Mouse (Mus musculus) liver, embryonic 11.5 days (tissue): ENCODE measurements around the gene Ccnjl. TPM values are rescaled to one million over a fixed set of nuclear protein-coding genes. Genes with fewer than 3 reads are reported as not detected.

Experiments used
- ATAC-seq: fragments of 200-750 bp; cut with Nextera tagmentation; replicated peaks from 2 replicates; pipeline ENCODE4 v1.8.0; 2017; ENCODE audit warnings: moderate number of reproducible peaks, mild to moderate bottlenecking, moderate TSS enrichment, moderate library complexity; ENCODE audit not compliant: low FRiP score
- DNase-seq: peaks from one replicate; pipeline ENCODE4 v3.0.0-alpha.2; 2017; ENCODE audit warnings: low spot score
- H3K27ac ChIP-seq: fragments of 300-500 bp; sonication (generic); 2 replicates; pipeline ENCODE4 v1.5.1; 2014; ENCODE audit warnings: mild to moderate bottlenecking, low read depth, low read length, control low read depth
- H3K27me3 ChIP-seq: fragments of 300-500 bp; sonication (generic); replicated peaks from 2 replicates; pipeline ENCODE4 v1.6.1; 2014; ENCODE audit warnings: low read length, mixed read lengths; ENCODE audit not compliant: control insufficient read depth, insufficient read depth
- H3K36me3 ChIP-seq: fragments of 300-500 bp; sonication (generic); 2 replicates; pipeline ENCODE4 v1.6.1; 2014; ENCODE audit warnings: mild to moderate bottlenecking, low read length, moderate library complexity, mixed read lengths; ENCODE audit not compliant: control insufficient read depth, insufficient read depth
- H3K4me1 ChIP-seq: fragments of 300-500 bp; sonication (generic); replicated peaks from 2 replicates; pipeline ENCODE4 v1.6.1; 2014; ENCODE audit warnings: low read length, mixed read lengths; ENCODE audit not compliant: control insufficient read depth, insufficient read depth
- H3K4me2 ChIP-seq: fragments of 300-500 bp; sonication (generic); 2 replicates; pipeline ENCODE4 v1.6.1; 2014; ENCODE audit warnings: mild to moderate bottlenecking, control low read depth, moderate library complexity
- H3K4me3 ChIP-seq: fragments of 300-500 bp; sonication (generic); 2 replicates; pipeline ENCODE4 v1.5.1; 2014; ENCODE audit warnings: low read depth, low read length, control low read depth
- H3K9ac ChIP-seq: fragments of 300-500 bp; sonication (generic); 2 replicates; pipeline ENCODE4 v1.6.1; 2014; ENCODE audit warnings: low read depth, low read length, control low read depth
- H3K9me3 ChIP-seq: fragments of 300-500 bp; sonication (generic); 2 replicates; pipeline ENCODE4 v1.6.1; 2016; ENCODE audit warnings: low read length, inconsistent platforms, mixed read lengths; ENCODE audit not compliant: control insufficient read depth
- WGBS: fragments of 180-500 bp; shearing (Covaris S2); extraction: QIAGEN DNeasy Blood & Tissue Kit; methylation state at CpG from one replicate; pipeline ENCODE4 v1.1.7; 2014; 5-methylcytosine and 5-hydroxymethylcytosine counted together
- polyA plus RNA-seq: library from polyadenylated mRNA; unstranded; fragments of >200 nt; fragmentation: Nextera tagmentation; extraction: Ambion mirVana; gene quantifications from 2 replicates; pipeline ENCODE4 v1.2.1, GENCODE M21; 2014

The Ccnjl gene
- polyA plus RNA-seq, 1 experiment from 2014 or later: 11.8 TPM

DNA sequence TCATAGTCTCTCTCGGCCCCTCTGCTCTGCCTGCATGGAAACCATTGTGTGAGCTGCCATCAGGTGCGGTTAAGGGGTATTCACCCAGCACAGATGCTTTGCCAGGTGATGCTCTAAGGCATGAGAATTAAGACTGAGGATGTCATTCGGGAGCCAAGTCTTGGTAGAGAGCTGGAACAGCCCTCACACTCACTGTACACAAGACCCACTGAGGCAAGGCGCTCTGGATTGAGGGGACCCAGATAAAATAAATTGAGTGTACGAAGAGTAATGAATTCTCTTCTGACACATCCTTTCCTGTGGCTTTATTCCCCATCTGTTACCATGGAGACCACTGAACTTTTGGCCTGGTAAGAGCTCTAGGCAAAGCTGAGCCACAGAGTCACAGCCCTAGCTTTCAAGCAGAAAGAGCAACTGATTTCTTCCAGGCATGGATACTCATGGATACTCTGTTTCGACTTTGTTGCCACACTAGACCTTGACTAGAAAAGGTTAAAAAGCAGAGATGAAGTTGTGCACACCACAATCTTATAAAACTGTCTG lies 61.0 kb downstream of the Ccnjl start:
- no peak overlapping the region for H3K9ac ChIP-seq
- peaks cover 8% of the 10 kb centered on the region for H3K36me3 ChIP-seq
- DNase-seq (no peak), ATAC-seq (no peak)
- no peaks in the 10 kb centered on the region for H3K4me1 ChIP-seq
- no peaks in the 10 kb centered on the region for H3K27me3 ChIP-seq
- 68% methylated on average over 6 of the region's 6 CpGs for WGBS
- H3K4me2 ChIP-seq: no peak overlapping the region
- no peaks in the 10 kb centered on the region for H3K9me3 ChIP-seq
- H3K27ac ChIP-seq: no peak overlapping the region
- H3K4me3 ChIP-seq: no peak overlapping the region

DNA sequence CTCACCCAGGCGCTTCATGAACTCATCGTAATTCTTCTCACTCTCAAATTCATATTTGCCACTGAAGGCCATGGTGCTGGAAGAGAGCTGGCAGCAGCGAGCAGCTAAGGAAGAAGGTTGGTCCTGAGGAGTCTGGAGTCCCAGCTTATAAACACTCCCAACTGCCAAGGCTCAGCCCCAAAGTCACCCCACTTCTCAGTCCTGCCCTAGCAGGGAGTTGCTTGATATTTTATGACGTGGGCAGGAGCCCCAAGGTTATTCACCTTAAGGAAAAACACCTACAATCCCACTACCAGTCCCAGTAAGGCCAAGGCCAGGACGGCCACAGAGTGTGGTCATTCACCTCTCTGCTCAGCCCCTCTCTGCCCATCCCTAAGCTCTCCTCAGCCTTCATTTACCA lies 72.9 kb downstream of the Ccnjl start, which contains the start of gene Fabp6:
Gene Fabp6 (minus strand): TSS at position 101 of the 400 bp plus-strand sequence.
- Histone ChIP-seq H3K4me3 (no peak within 1 kb of the TSS), H3K9ac (no peak within 1 kb of the TSS), H3K9me3 (no peaks in the 10 kb centered on the region), H3K36me3 (no peaks in the 10 kb centered on the region), H3K4me1 (no peaks in the 10 kb centered on the region), H3K27ac (no peak within 1 kb of the TSS), H3K27me3 (no peaks in the 10 kb centered on the region), H3K4me2 (no peak within 1 kb of the TSS)
- ATAC-seq (no peak), DNase-seq (no peak)
- WGBS: 74% methylated on average over 5 of the region's 5 CpGs

- WGBS: 74% methylated on average over 2 of the region's 2 CpGs
- no peaks in the 10 kb centered on the region for H3K27me3 ChIP-seq
- no peaks in the 10 kb centered on the region for H3K4me1 ChIP-seq
Measured at GRCm38 (mm10) chr11:43604207-43604606, 75.6 kb downstream of the Ccnjl start.

GRCm38 (mm10) chr11:43604891-43605290 lies 76.3 kb downstream of the Ccnjl start:
- no peak overlapping the region for H3K4me2 ChIP-seq
- H3K4me3 ChIP-seq: no peak overlapping the region
- H3K27me3 ChIP-seq: no peaks in the 10 kb centered on the region
- WGBS: 68% methylated on average over 6 of the region's 6 CpGs
- H3K9me3 ChIP-seq: no peaks in the 10 kb centered on the region
- ATAC-seq (no peak), DNase-seq (no peak)
- no peak overlapping the region; the same call in 1 of the 2 replicates for H3K27ac ChIP-seq
- H3K36me3 ChIP-seq: no peaks in the 10 kb centered on the region
- no peak overlapping the region for H3K9ac ChIP-seq
- no peaks in the 10 kb centered on the region for H3K4me1 ChIP-seq

More at GRCm38 (mm10) chr11:43604207-43604606, 75.6 kb downstream of the Ccnjl start:
- no peak overlapping the region for H3K4me2 ChIP-seq
- no peak overlapping the region for H3K4me3 ChIP-seq
- H3K9ac ChIP-seq: no peak overlapping the region
- ATAC-seq (no peak), DNase-seq (no peak)
- no peaks in the 10 kb centered on the region for H3K9me3 ChIP-seq
- no peaks in the 10 kb centered on the region for H3K36me3 ChIP-seq
- H3K27ac ChIP-seq: no peak overlapping the region

- no peaks in the 10 kb centered on the region for H3K36me3 ChIP-seq
- no peaks in the 10 kb centered on the region for H3K27me3 ChIP-seq
- DNase-seq (no peak), ATAC-seq (no peak)
- H3K4me2 ChIP-seq: no peak overlapping the region
- H3K27ac ChIP-seq: no peak overlapping the region
- 82% methylated on average over 6 of the region's 6 CpGs for WGBS
- no peaks in the 10 kb centered on the region for H3K4me1 ChIP-seq
- no peaks in the 10 kb centered on the region for H3K9me3 ChIP-seq
- no peak overlapping the region for H3K4me3 ChIP-seq
- no peak overlapping the region for H3K9ac ChIP-seq
Measured at GRCm38 (mm10) chr11:43605859-43606258, 77.3 kb downstream of the Ccnjl start.

- DNase-seq: no peak
- ATAC-seq: no peak
- WGBS: 90% methylated on average over 3 of the region's 3 CpGs
- Histone ChIP-seq H3K27me3 (no peaks in the 10 kb centered on the region), H3K9ac (no peak overlapping the region), H3K4me2 (no peak overlapping the region), H3K36me3 (no peaks in the 10 kb centered on the region), H3K4me1 (peaks cover 2% of the 10 kb centered on the region; the same call in 1 of the 2 replicates), H3K9me3 (no peaks in the 10 kb centered on the region), H3K4me3 (no peak overlapping the region), H3K27ac (no peak overlapping the region)
Measured at GRCm38 (mm10) chr11:43608440-43608839, 79.9 kb downstream of the Ccnjl start.

DNA sequence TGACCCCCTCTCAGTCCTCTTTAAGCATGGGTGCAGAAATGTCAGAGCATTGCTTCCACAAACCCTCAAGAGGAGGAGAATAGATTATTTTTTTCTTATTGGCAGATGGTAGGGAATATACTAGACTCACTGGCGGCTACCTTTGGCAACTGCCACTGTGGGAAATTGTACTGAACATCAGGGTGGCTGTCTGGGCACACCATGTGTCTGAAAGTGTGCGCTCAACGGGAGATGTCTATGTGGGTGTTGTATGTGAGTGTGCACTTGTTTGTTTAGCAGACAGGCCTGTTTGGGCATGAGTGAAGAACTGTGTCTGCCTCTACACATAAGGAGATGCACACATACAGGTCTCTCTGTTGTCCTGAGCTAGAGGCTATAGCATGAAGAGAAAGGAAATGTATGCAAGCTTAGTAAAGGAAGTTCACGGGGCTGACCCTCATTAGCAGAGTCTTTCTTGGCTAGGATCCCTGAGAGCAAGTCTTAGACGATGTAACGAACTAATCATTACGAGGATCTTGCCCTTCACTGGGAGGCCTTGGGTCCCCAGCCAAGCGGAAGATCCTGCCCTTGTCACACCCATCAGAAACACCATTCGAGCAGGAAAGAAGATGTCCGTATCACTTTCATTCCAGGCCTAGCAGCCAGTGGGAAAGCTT lies 81.5 kb downstream of the Ccnjl start:
- ATAC-seq (no peak), DNase-seq (no peak)
- Histone ChIP-seq H3K9me3 (no peaks in the 10 kb centered on the region), H3K27me3 (no peaks in the 10 kb centered on the region), H3K9ac (no peak overlapping the region), H3K36me3 (no peaks in the 10 kb centered on the region), H3K4me3 (no peak overlapping the region), H3K4me1 (peaks cover 2% of the 10 kb centered on the region; the same call in 1 of the 2 replicates), H3K4me2 (no peak overlapping the region), H3K27ac (no peak overlapping the region)
- 74% methylated on average over 10 of the region's 10 CpGs for whole genome bisulfite sequencing

DNA sequence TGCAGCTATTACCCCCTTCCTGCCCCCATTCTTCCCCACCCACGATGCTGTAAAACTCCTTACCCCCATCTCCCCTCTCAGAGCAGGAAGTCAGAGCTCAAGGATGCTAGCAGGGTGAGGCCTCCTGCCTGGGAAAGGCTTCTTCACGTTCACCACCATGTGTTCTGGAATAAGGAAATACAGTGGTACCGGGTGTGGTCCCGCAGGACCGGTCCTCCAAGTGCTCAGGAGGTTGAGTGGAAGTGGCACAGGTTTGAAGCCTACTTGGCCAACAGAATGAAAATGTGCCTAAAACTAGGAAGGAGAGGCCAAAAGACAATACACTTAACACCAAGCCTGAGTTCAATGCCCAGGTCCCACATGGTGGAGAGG lies 82.1 kb downstream of the Ccnjl start:
- 67% methylated on average over 5 of the region's 5 CpGs for WGBS
- Histone ChIP-seq H3K36me3 (no peaks in the 10 kb centered on the region), H3K27ac (no peak overlapping the region), H3K9me3 (no peaks in the 10 kb centered on the region), H3K4me2 (no peak overlapping the region), H3K4me1 (peaks cover 2% of the 10 kb centered on the region; the same call in 1 of the 2 replicates), H3K9ac (no peak overlapping the region), H3K4me3 (no peak overlapping the region), H3K27me3 (no peaks in the 10 kb centered on the region)
- ATAC-seq (no peak), DNase-seq (no peak)
